Mouse (Mus musculus) myocyte (in vitro differentiated cells): ENCODE data around the gene Svop.

Experiments used
- MAX ChIP-seq: IDR thresholded peaks from one replicate; pipeline ENCODE4 v1.6.1; 2011; ENCODE audit warnings: low read depth, mild to moderate bottlenecking, control low read depth
- POLR2A ChIP-seq: IDR thresholded peaks from one replicate; pipeline ENCODE4 v1.6.1; 2011; ENCODE audit warnings: low read depth, mild to moderate bottlenecking, control low read depth, moderate library complexity; ENCODE audit not compliant: insufficient read length
- POLR2AphosphoS2 ChIP-seq: IDR thresholded peaks from one replicate; pipeline ENCODE4 v1.6.1; 2011; ENCODE audit warnings: low read depth, control low read depth; ENCODE audit not compliant: insufficient read length

GRCm38 (mm10) chr5:114106391-114106935 is 15.1 kb upstream of the Svop start:
- no peak for TF ChIP-seq POLR2A
- TF ChIP-seq POLR2AphosphoS2 = no peak
- TF ChIP-seq MAX = no peak
